Mouse (Mus musculus): Measurements from ENCODE around the gene Nol7. TPM values are rescaled to one million over a fixed set of nuclear protein-coding genes. Genes with fewer than 3 reads are reported as not detected.

Nol7 gene
- polyA plus RNA-seq, 1 experiment from 2014 or later, result 151 TPM

- no peak for ATAC-seq (replicated peaks; ENCODE audit: insufficient number of reproducible peaks, low FRiP score, low TSS enrichment)
- no peak overlapping the region for H3K27ac ChIP-seq (ENCODE audit: low read depth, low read length)
- WGBS (ENCODE audit: insufficient replicate concordance), result 95% methylated on average over 4 of the region's 4 CpGs
- H3K4me1 ChIP-seq (ENCODE audit: control insufficient read depth, insufficient read depth, low read length), result peaks cover 7% of the 10 kb centered on the region; the same call in 1 of the 2 replicates
- H3K27me3 ChIP-seq (ENCODE audit: control insufficient read depth, insufficient read depth, low read length), result no peaks in the 10 kb centered on the region
- H3K9me3 ChIP-seq (replicated peaks; ENCODE audit: control insufficient read depth, low read length), result no peaks in the 10 kb centered on the region
- no peak overlapping the region for H3K9ac ChIP-seq (ENCODE audit: low read depth, low read length)
- no peaks in the 10 kb centered on the region for H3K36me3 ChIP-seq (ENCODE audit: control insufficient read depth, insufficient read depth, low read length)
- no peak overlapping the region for H3K4me3 ChIP-seq (ENCODE audit: low read depth, low read length)
- no peak overlapping the region for H3K4me2 ChIP-seq
These were observed 45.5 kb downstream of the Nol7 start for GRCm38 (mm10) chr13:43443706-43444105.

DNA sequence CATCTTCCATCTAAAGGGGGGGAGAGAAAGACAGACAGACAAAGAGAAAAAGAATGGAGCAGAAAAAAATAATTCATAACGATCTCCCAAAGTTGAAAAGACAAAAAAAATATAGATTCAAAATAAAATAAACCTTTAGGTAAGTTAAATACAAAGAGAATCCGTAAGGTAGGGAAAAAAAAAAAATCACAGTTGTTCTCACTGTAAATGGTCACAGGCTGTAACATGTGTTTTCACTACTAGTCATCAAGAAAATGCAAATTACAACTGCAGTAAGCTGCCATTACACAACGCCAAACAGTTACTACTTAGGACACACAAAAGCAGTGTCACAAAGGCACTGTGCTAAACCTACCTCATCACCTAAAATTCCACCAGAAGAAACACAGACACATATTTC, 46.5 kb downstream of the Nol7 start:
- ATAC-seq (replicated peaks; ENCODE audit: insufficient number of reproducible peaks, low FRiP score, low TSS enrichment), result no peak
- H3K27ac ChIP-seq (ENCODE audit: low read depth, low read length), result no peak overlapping the region
- no peaks in the 10 kb centered on the region for H3K9me3 ChIP-seq (replicated peaks; ENCODE audit: control insufficient read depth, low read length)
- no peak overlapping the region for H3K4me3 ChIP-seq (ENCODE audit: low read depth, low read length)
- no peak overlapping the region for H3K4me2 ChIP-seq
- WGBS (ENCODE audit: insufficient replicate concordance), result 92% methylated on average over 3 of the region's 3 CpGs
- H3K9ac ChIP-seq (ENCODE audit: low read depth, low read length), result no peak overlapping the region
- H3K27me3 ChIP-seq (ENCODE audit: control insufficient read depth, insufficient read depth, low read length), result no peaks in the 10 kb centered on the region
- H3K4me1 ChIP-seq (ENCODE audit: control insufficient read depth, insufficient read depth, low read length), result peaks cover 7% of the 10 kb centered on the region; the same call in 1 of the 2 replicates
- H3K36me3 ChIP-seq (ENCODE audit: control insufficient read depth, insufficient read depth, low read length), result no peaks in the 10 kb centered on the region

- Histone ChIP-seq H3K9me3 (replicated peaks; ENCODE audit: control insufficient read depth, low read length) (no peaks in the 10 kb centered on the region), H3K4me2 (no peak overlapping the region), H3K4me1 (ENCODE audit: control insufficient read depth, insufficient read depth, low read length) (peaks cover 4% of the 10 kb centered on the region; the same call in 1 of the 2 replicates), H3K27me3 (ENCODE audit: control insufficient read depth, insufficient read depth, low read length) (no peaks in the 10 kb centered on the region), H3K36me3 (ENCODE audit: control insufficient read depth, insufficient read depth, low read length) (no peaks in the 10 kb centered on the region), H3K9ac (ENCODE audit: low read depth, low read length) (no peak overlapping the region), H3K27ac (ENCODE audit: low read depth, low read length) (no peak overlapping the region), H3K4me3 (ENCODE audit: low read depth, low read length) (no peak overlapping the region)
- 90% methylated on average over 4 of the region's 4 CpGs for WGBS (ENCODE audit: insufficient replicate concordance)
- no peak for ATAC-seq (replicated peaks; ENCODE audit: insufficient number of reproducible peaks, low FRiP score, low TSS enrichment)
These were observed 47.6 kb downstream of the Nol7 start for GRCm38 (mm10) chr13:43445754-43446153.

- Histone ChIP-seq H3K4me2 (no peak overlapping the region), H3K27me3 (ENCODE audit: control insufficient read depth, insufficient read depth, low read length) (no peaks in the 10 kb centered on the region), H3K9me3 (replicated peaks; ENCODE audit: control insufficient read depth, low read length) (no peaks in the 10 kb centered on the region), H3K4me1 (ENCODE audit: control insufficient read depth, insufficient read depth, low read length) (peaks cover 4% of the 10 kb centered on the region; the same call in 1 of the 2 replicates), H3K4me3 (ENCODE audit: low read depth, low read length) (no peak overlapping the region), H3K27ac (ENCODE audit: low read depth, low read length) (no peak overlapping the region), H3K9ac (ENCODE audit: low read depth, low read length) (no peak overlapping the region), H3K36me3 (ENCODE audit: control insufficient read depth, insufficient read depth, low read length) (no peaks in the 10 kb centered on the region)
- ATAC-seq (replicated peaks; ENCODE audit: insufficient number of reproducible peaks, low FRiP score, low TSS enrichment), result no peak
- whole genome bisulfite sequencing (ENCODE audit: insufficient replicate concordance), result 70% methylated on average over 3 of the region's 3 CpGs
These were observed 49.5 kb downstream of the Nol7 start for GRCm38 (mm10) chr13:43447721-43448120.

- Histone ChIP-seq H3K4me3 (ENCODE audit: low read depth, low read length) (no peak overlapping the region), H3K9ac (ENCODE audit: low read depth, low read length) (no peak overlapping the region), H3K4me2 (no peak overlapping the region), H3K27ac (ENCODE audit: low read depth, low read length) (no peak overlapping the region), H3K9me3 (replicated peaks; ENCODE audit: control insufficient read depth, low read length) (no peaks in the 10 kb centered on the region), H3K36me3 (ENCODE audit: control insufficient read depth, insufficient read depth, low read length) (no peaks in the 10 kb centered on the region), H3K4me1 (ENCODE audit: control insufficient read depth, insufficient read depth, low read length) (peaks cover 4% of the 10 kb centered on the region; the same call in 1 of the 2 replicates), H3K27me3 (ENCODE audit: control insufficient read depth, insufficient read depth, low read length) (no peaks in the 10 kb centered on the region)
- no peak for ATAC-seq (replicated peaks; ENCODE audit: insufficient number of reproducible peaks, low FRiP score, low TSS enrichment)
- 82% methylated on average over 3 of the region's 3 CpGs for WGBS (ENCODE audit: insufficient replicate concordance)
These were observed 52.5 kb downstream of the Nol7 start for GRCm38 (mm10) chr13:43450686-43451085.

DNA sequence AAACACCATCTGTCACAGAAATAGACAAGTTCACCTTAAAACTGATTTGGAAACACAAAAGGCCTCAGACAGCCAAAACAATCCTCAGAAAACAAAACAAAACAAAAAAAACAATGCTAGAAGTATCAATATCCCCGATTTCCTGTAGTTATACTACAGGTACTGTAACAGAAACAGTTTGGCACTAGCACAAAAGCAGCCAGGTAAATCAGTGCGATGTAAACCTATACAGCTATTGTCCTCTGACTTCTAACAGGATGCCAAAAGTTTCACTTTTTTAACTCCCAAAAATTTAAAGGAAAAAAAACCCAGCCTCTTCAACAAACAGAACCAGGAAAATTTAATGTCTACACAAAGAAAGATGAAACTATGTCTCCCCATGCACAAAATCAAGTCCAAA, 54.0 kb downstream of the Nol7 start:
- no peaks in the 10 kb centered on the region for H3K36me3 ChIP-seq (ENCODE audit: control insufficient read depth, insufficient read depth, low read length)
- no peak overlapping the region for H3K27ac ChIP-seq (ENCODE audit: low read depth, low read length)
- no peaks in the 10 kb centered on the region for H3K27me3 ChIP-seq (ENCODE audit: control insufficient read depth, insufficient read depth, low read length)
- H3K9me3 ChIP-seq (replicated peaks; ENCODE audit: control insufficient read depth, low read length), result no peaks in the 10 kb centered on the region
- 78% methylated on average over 2 of the region's 2 CpGs for WGBS (ENCODE audit: insufficient replicate concordance)
- H3K4me3 ChIP-seq (ENCODE audit: low read depth, low read length), result no peak overlapping the region
- ATAC-seq (replicated peaks; ENCODE audit: insufficient number of reproducible peaks, low FRiP score, low TSS enrichment), result no peak
- H3K4me1 ChIP-seq (ENCODE audit: control insufficient read depth, insufficient read depth, low read length), result peaks cover 2% of the 10 kb centered on the region; the same call in 1 of the 2 replicates
- H3K9ac ChIP-seq (ENCODE audit: low read depth, low read length), result no peak overlapping the region
- no peak overlapping the region for H3K4me2 ChIP-seq

- Histone ChIP-seq H3K4me3 (ENCODE audit: low read depth, low read length) (no peak overlapping the region), H3K9ac (ENCODE audit: low read depth, low read length) (no peak overlapping the region), H3K4me2 (no peak overlapping the region), H3K27me3 (ENCODE audit: control insufficient read depth, insufficient read depth, low read length) (no peaks in the 10 kb centered on the region), H3K9me3 (replicated peaks; ENCODE audit: control insufficient read depth, low read length) (no peaks in the 10 kb centered on the region), H3K27ac (ENCODE audit: low read depth, low read length) (no peak overlapping the region), H3K36me3 (ENCODE audit: control insufficient read depth, insufficient read depth, low read length) (no peaks in the 10 kb centered on the region), H3K4me1 (ENCODE audit: control insufficient read depth, insufficient read depth, low read length) (peaks cover 3% of the 10 kb centered on the region; the same call in 1 of the 2 replicates)
- WGBS (ENCODE audit: insufficient replicate concordance), result 53% methylated on average over 7 of the region's 7 CpGs
- no peak for ATAC-seq (replicated peaks; ENCODE audit: insufficient number of reproducible peaks, low FRiP score, low TSS enrichment)
These were observed 54.8 kb downstream of the Nol7 start for GRCm38 (mm10) chr13:43452843-43453605.

- H3K9me3 ChIP-seq (replicated peaks; ENCODE audit: control insufficient read depth, low read length), result no peaks in the 10 kb centered on the region
- WGBS (ENCODE audit: insufficient replicate concordance), result 79% methylated on average over 7 of the region's 7 CpGs
- H3K9ac ChIP-seq (ENCODE audit: low read depth, low read length), result no peak overlapping the region
- ATAC-seq (replicated peaks; ENCODE audit: insufficient number of reproducible peaks, low FRiP score, low TSS enrichment), result no peak
- no peak overlapping the region for H3K4me2 ChIP-seq
- no peak overlapping the region for H3K4me3 ChIP-seq (ENCODE audit: low read depth, low read length)
- H3K27ac ChIP-seq (ENCODE audit: low read depth, low read length), result no peak overlapping the region
- no peaks in the 10 kb centered on the region for H3K36me3 ChIP-seq (ENCODE audit: control insufficient read depth, insufficient read depth, low read length)
- no peaks in the 10 kb centered on the region for H3K27me3 ChIP-seq (ENCODE audit: control insufficient read depth, insufficient read depth, low read length)
- H3K4me1 ChIP-seq (ENCODE audit: control insufficient read depth, insufficient read depth, low read length), result peaks cover 3% of the 10 kb centered on the region; the same call in 1 of the 2 replicates
These were observed 56.2 kb downstream of the Nol7 start for GRCm38 (mm10) chr13:43454431-43454830.
